In the genomic region with DNA sequence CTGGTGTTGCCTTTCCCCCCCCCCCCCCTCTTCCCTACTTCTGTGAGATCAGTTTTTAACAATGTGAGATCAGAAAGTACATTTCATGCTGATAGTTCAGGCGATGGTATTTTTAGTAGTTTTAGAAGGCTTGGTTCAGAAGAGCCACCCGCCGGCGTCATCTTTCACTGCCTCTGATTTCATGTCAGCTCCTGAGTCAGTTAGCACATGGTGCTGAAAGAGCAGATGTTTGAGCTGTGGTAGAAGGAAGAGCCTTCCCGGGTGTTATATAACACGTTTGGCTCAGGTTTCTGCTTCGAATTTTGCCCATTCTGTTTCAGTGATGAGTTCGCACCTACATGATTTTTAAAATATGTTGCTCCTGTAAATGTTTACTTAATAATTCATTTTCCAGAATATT, we compare ENCODE assay signal across 9 mouse cellular contexts.
DNase-seq lines count a peak whose midpoint lies in the region; ATAC-seq lines count a peak whose summit lies in the region.
"Had no signal": no experiment of that assay in that cellular context is flagged by ENCODE, and none has a peak within 500 bp of the region (broad histone marks: within the 10 kb centered on the region; RNA-seq: fewer than 3 reads in every experiment).

No protein-coding gene starts in this region.

- H3K36me3 ChIP-seq in heart, embryonic 16.5 days (ENCODE audit: control insufficient read depth, insufficient read depth) = no peaks in the 10 kb centered on the region
- H3K36me3 ChIP-seq in forebrain, embryonic 16.5 days (ENCODE audit: control insufficient read depth, insufficient read depth) = no peaks in the 10 kb centered on the region
- H3K36me3 ChIP-seq: hindbrain, embryonic 15.5 days had no signal

- H3K27ac ChIP-seq in heart, embryonic 16.5 days (ENCODE audit: low read length) = peak overlapping the region; percentile 38
- H3K27ac ChIP-seq in forebrain, embryonic 16.5 days (ENCODE audit: low read length) = no peak overlapping the region; the same call in 1 of the 2 replicates
- H3K27ac ChIP-seq: hindbrain, embryonic 15.5 days had no signal

- ATAC-seq in heart, embryonic 16.5 days (replicated peaks; ENCODE audit: extremely low read depth, insufficient read depth, low FRiP score) = 0 out of 2 replicates have a peak, but pooled peaks have one; percentile 24
- peak; percentile 82; the same call in 1 of the 2 replicates for ATAC-seq in forebrain, embryonic 16.5 days
- no peak for ATAC-seq in activated CD4-positive, CD25-positive, alpha-beta regulatory T cell, adult 4 months

- no peaks in the 10 kb centered on the region for H3K9me3 ChIP-seq in heart, embryonic 16.5 days (replicated peaks; ENCODE audit: control insufficient read depth, low read length)
- H3K9me3 ChIP-seq in forebrain, embryonic 16.5 days (ENCODE audit: control insufficient read depth, low read length) = no peaks in the 10 kb centered on the region
- H3K9me3 ChIP-seq: hindbrain, embryonic 15.5 days had no signal

- H3K27me3 ChIP-seq in heart, embryonic 16.5 days (ENCODE audit: control insufficient read depth, insufficient read depth, low read length) = no peaks in the 10 kb centered on the region
- H3K27me3 ChIP-seq in forebrain, embryonic 16.5 days (replicated peaks; ENCODE audit: control insufficient read depth, insufficient read depth, low read length) = no peaks in the 10 kb centered on the region
- H3K27me3 ChIP-seq: hindbrain, embryonic 15.5 days had no signal

- no peak overlapping the region for H3K9ac ChIP-seq in heart, embryonic 16.5 days (ENCODE audit: low read length)
- no peak overlapping the region for H3K9ac ChIP-seq in forebrain, embryonic 16.5 days (replicated peaks; ENCODE audit: low read depth, low read length)
- H3K9ac ChIP-seq: hindbrain, embryonic 15.5 days had no signal

- no peak for DNase-seq in heart, postnatal 36 days
- peak; percentile 8 for DNase-seq in cerebellum, adult 11 months
- peak; percentile 72 to 93 for DNase-seq in left cerebral cortex, postnatal 25 days (ENCODE audit: low spot score in 2 of 2)
- no peak for DNase-seq in adrenal gland, postnatal 14 days
- DNase-seq in adrenal gland, postnatal 36 days = no peak

- peak overlapping the region; percentile 30 for H3K4me2 ChIP-seq in heart, embryonic 16.5 days (ENCODE audit: low read depth, low read length)
- H3K4me2 ChIP-seq in forebrain, embryonic 16.5 days (ENCODE audit: low read length) = no peak overlapping the region
- H3K4me2 ChIP-seq: hindbrain, embryonic 15.5 days had no signal

- 18% methylated on average over 8 of the region's 8 CpGs for WGBS in heart, embryonic 16.5 days
- WGBS in forebrain, embryonic 16.5 days = 61% methylated on average over 8 of the region's 8 CpGs

- peaks cover 20% of the 10 kb centered on the region for H3K4me1 ChIP-seq in heart, embryonic 16.5 days (ENCODE audit: control insufficient read depth, insufficient read depth, low read length)
- H3K4me1 ChIP-seq in forebrain, embryonic 16.5 days (replicated peaks; ENCODE audit: control insufficient read depth, insufficient read depth, low read length) = no peaks in the 10 kb centered on the region
- H3K4me1 ChIP-seq: hindbrain, embryonic 15.5 days had no signal

- intact Hi-C loops in heart, postnatal 36 days (cut with DNase I) = no loop called here
- intact Hi-C loops in left cerebral cortex, postnatal 25 days (cut with DNase I) = loop anchor here (5.0 kb wide), 1 partner anchor 112 kb away; no protein-coding TSS in a partner anchor

- H3K4me3 ChIP-seq in heart, embryonic 16.5 days (ENCODE audit: low read length) = no peak overlapping the region
- no peak overlapping the region for H3K4me3 ChIP-seq in forebrain, embryonic 16.5 days (replicated peaks; ENCODE audit: low read length)
- H3K4me3 ChIP-seq: hindbrain, embryonic 15.5 days had no signal

Comparison
In these comparisons a context has a peak if more than half of its experiments do, and no peak if none do; other contexts are left out.
1. DNase-seq: peak in cerebellum, adult 11 months (single experiment) and left cerebral cortex, postnatal 25 days (2 of 2); none in heart, postnatal 36 days (0 of 2), adrenal gland, postnatal 14 days (single experiment) and adrenal gland, postnatal 36 days (0 of 2).